Mouse (Mus musculus): ENCODE results near the gene Htr5b. TPM values are rescaled to one million over a fixed set of nuclear protein-coding genes. Genes with fewer than 3 reads are reported as not detected.

Gene Htr5b
- total RNA-seq, 2 experiments from 2014 or later = not detected

DNA sequence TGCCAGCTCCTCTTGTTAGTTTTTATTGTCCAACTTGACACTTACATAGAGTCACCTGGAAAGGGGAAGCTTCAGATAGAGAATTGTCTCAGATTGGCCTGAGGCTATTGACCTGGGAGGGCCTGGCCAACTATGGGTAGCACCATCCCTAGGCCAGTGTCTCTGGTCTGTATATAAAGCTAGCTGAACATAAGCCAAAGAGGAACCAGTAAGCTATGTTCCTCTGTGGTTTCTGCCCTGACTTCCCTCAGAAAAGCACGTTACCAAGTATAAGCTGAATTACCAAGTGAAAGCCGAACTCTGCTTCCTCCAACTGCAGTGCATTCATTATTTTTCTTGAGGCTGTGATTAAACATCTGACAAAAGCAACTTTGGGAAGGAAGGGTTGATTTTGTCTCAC, 19.5 kb downstream of the Htr5b start:
- ATAC-seq (replicated peaks; ENCODE audit: low FRiP score, low TSS enrichment, poor library complexity, severe bottlenecking) = no peak

DNA sequence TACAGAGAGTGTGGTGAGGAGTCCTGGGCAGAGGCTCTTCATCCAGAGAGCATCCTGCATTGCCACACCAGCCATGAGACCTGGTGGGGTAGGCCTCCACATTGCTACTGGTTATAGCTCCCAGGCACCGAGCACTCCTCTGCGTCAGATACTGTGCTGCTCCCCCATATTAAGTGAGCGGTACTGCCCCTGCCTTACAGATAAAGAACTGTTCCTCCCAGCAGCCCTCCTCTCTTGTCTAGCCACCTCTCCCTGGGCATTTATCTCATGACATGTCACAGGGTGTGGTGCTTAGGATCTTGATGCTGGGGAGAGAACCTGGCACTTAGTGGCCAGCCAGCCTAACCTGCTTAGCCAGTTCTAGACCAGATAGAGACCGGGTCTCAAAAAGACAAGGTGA, 31.2 kb downstream of the Htr5b start:
- ATAC-seq (replicated peaks; ENCODE audit: low FRiP score, low TSS enrichment, poor library complexity, severe bottlenecking) = peak; percentile 62

DNA sequence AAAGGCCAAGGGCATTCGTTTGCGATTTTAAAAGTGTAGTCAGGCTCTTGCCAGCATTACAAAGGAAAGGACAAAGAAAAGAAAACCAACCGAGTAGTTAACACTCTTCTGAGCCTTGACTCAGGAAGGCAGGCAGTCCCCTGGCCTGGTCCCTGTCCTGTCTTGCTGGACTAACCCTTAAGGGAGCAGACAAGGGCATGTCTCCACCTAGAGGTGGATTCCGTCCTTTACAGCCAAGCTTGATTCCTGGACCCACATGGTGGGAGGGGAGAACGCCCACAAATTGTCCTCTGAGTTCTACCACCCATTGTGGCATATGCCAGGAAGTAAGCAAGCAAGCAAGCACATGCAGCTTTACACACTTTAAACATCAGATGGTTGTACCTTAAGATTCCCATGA, 38.0 kb downstream of the Htr5b start:
- peak; percentile 91 for ATAC-seq (replicated peaks; ENCODE audit: low FRiP score, low TSS enrichment, poor library complexity, severe bottlenecking)

DNA sequence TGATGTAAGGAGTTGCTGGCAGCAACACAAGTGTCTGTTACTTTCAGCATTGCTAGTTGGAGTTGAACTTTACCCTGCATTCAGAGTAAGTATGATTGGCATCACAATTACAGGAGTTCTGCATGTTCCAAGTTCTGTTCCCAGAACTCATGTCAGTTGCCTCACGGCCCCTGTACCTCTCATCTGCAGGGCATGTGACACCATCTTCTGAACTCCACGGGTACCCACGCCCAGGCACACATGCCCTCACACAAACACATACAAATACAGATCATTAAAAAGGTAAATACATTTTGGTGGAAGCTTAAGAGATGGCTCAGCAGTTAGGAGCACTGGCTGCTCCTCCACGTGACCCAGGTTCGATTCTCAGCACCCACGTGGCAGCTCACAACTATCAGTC, 41.5 kb downstream of the Htr5b start:
- ATAC-seq (replicated peaks; ENCODE audit: low FRiP score, low TSS enrichment, poor library complexity, severe bottlenecking) = no peak

- no peak for ATAC-seq (replicated peaks; ENCODE audit: low FRiP score, low TSS enrichment, poor library complexity, severe bottlenecking)
Observed at GRCm38 (mm10) chr1:121483091-121483490, 45.2 kb downstream of the Htr5b start.

DNA sequence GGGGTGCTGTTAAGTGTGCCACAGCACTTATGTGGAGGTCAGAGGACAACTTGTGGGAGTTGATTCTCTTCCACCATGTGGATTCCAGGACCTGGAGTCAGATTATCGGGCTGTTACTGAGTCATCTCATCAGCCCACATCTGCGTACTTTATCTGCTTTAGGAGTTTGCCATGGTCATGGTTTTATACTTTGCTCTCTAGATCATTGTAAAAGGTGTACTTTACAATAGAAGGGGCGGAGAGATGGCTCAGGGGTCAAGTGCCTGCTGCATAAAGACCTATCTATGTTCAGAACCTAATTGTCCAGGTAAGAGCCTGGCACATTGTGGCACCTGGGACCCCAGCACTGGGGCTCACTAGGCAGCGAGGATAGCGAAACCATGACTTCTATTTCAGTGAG, 48.9 kb downstream of the Htr5b start:
- no peak for ATAC-seq (replicated peaks; ENCODE audit: low FRiP score, low TSS enrichment, poor library complexity, severe bottlenecking)

- peak; percentile 84 for ATAC-seq (replicated peaks; ENCODE audit: low FRiP score, low TSS enrichment, poor library complexity, severe bottlenecking)
Observed at GRCm38 (mm10) chr1:121478284-121478980, 49.8 kb downstream of the Htr5b start.

GRCm38 (mm10) chr1:121477716-121478115, 50.5 kb downstream of the Htr5b start:
- peak; percentile 14; the same call in 1 of the 2 replicates for ATAC-seq (replicated peaks; ENCODE audit: low FRiP score, low TSS enrichment, poor library complexity, severe bottlenecking)

GRCm38 (mm10) chr1:121471503-121471902, 56.8 kb downstream of the Htr5b start:
- ATAC-seq (replicated peaks; ENCODE audit: low FRiP score, low TSS enrichment, poor library complexity, severe bottlenecking) = 0 out of 2 replicates have a peak, but pooled peaks have one; percentile 31

DNA sequence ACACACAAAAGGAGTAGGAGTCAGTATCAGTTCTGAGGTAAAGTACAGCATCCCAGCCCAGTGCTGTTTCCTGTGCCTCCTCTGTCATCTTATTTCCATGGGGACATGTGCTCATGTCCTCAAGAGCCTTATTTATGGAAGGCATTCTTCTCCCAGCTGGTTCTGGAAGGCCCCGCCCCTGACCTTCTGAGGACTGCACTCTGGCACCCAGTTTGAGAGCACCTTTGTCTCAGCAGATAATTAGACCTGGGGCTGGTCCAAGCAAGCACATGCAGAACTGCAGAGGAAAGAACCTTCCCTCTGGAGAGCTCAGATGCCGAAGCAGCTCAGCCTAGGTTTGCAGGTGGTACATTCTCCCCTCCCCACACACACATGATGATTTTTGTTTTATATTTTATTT, 60.0 kb downstream of the Htr5b start:
- no peak for ATAC-seq (replicated peaks; ENCODE audit: low FRiP score, low TSS enrichment, poor library complexity, severe bottlenecking)

DNA sequence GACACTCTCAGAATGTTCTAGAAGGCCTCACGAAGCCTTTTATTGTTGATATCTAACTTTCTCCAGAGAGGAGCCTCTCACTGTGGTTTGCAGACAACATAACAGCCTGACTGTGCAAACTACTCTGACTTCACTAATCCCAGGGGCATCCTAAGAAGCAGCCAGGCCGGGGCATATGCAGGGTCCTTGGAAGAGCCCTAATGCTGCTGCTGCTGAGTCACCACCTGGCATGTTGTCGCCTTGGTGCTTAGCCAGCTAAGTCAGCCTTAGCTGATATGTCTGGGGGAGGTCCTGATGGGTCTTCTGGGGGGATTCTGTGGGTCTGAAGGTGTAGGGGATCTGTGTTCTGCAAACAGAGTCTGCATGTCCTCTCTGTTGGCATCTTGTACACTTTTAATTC, 62.0 kb downstream of the Htr5b start:
- ATAC-seq (replicated peaks; ENCODE audit: low FRiP score, low TSS enrichment, poor library complexity, severe bottlenecking) = no peak

DNA sequence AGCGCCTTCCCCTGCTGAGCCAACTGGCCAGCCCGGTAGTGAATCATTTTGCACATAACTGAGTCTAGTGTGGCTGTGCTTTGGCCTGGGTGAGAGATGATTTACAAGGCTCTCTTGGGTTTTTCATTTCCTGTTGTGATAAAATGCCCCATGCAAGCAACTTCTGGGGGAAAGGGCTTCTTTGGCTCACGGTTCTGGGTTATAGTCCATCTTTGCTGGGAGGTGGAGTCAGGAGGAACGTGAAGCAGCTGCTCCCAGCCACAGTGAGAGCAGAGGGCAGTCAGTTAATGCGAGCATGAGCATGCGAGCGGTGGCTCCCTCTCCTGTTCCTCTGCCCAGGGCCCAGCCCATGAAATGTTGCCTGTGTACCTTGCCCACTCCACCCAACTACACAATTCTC, 64.5 kb downstream of the Htr5b start:
- ATAC-seq (replicated peaks; ENCODE audit: low FRiP score, low TSS enrichment, poor library complexity, severe bottlenecking) = no peak

DNA sequence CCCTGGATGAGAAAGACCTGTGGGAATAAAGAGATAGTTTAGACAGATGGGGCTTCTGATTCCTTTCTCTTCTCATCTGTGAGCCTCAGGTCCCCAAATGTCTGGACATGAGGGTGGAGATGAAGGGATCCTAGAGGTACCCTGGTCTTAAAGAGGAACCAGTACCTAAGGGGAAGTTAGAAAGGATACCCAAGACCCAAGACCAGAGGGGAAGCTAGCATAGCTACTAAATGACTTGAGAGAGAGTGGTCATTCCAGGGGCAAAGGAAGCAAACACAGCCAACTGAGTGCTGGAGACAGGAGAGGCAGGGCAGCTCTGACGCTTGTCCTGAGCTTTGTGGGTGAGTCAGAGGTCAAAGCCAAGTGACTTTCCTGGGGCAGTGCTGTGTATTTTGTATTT, 65.6 kb downstream of the Htr5b start:
- no peak for ATAC-seq (replicated peaks; ENCODE audit: low FRiP score, low TSS enrichment, poor library complexity, severe bottlenecking)

GRCm38 (mm10) chr1:121461895-121462294, 66.4 kb downstream of the Htr5b start:
- no peak for ATAC-seq (replicated peaks; ENCODE audit: low FRiP score, low TSS enrichment, poor library complexity, severe bottlenecking)

DNA sequence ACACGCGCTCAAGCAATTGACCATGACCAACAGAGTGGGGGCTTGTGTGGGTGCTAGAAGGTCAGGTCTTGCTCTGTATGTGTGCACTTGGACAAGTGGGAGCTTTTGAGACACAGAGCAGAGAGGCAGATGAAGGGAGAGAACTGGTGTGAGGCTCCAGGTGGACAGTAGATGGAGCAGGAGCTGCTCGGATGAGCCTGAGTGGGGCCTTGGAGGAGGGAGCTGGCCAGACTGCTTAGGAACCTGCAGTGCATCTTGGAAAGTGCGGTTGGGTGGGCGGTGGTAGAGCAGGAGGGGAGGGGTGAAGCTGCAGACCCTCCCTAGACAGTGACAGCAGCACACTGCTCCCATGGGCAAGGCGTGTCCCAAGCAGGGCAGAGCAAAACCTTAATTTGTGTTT, 68.2 kb downstream of the Htr5b start:
- ATAC-seq (replicated peaks; ENCODE audit: low FRiP score, low TSS enrichment, poor library complexity, severe bottlenecking) = peak; percentile 48; the same call in 1 of the 2 replicates

Other genes starting within 250 kb of the Htr5b start
- 18.0 and 23.7 TPM in 2 replicates for gene Insig2, start 195.9 kb downstream of the Htr5b start, total RNA-seq (2014; fragmentation: Nextera tagmentation)
- 11.0 and 20.4 TPM in 2 replicates for gene Insig2, start 195.9 kb downstream of the Htr5b start, total RNA-seq (2017)
- 7.9 and 14.3 TPM in 2 replicates for gene Ccdc93, start 97.4 kb downstream of the Htr5b start, total RNA-seq (2014; fragmentation: Nextera tagmentation)
- gene Ccdc93, start 97.4 kb downstream of the Htr5b start, total RNA-seq (2017) = 14.1 and 16.3 TPM in 2 replicates
- gene Ddx18, start 39.5 kb upstream of the Htr5b start, total RNA-seq (2014; fragmentation: Nextera tagmentation) = 133 TPM in 2 replicates
- gene Ddx18, start 39.5 kb upstream of the Htr5b start, total RNA-seq (2017) = 120 and 178 TPM in 2 replicates

Measured in megakaryocyte-erythroid progenitor cell, adult 5-6 weeks (primary cell).